Mouse (Mus musculus): ENCODE measurements at regions not wholly inside any gene's neighbourhood (a gene's known extent, or its start where the extent isn't known, plus 50 kb on each side); places are given as distances from the start of the nearest gene placed in this dataset.

- WGBS, result 61% methylated on average over 4 of the region's 4 CpGs
- no peak overlapping the region for H3K4me2 ChIP-seq (ENCODE audit: low read length)
- DNase-seq (ENCODE audit: low spot score), result peak; percentile 8
- no peaks in the 10 kb centered on the region for H3K27me3 ChIP-seq (replicated peaks; ENCODE audit: control insufficient read depth, insufficient read depth, low read length)
- H3K9me3 ChIP-seq (replicated peaks; ENCODE audit: control insufficient read depth, low read length), result no peaks in the 10 kb centered on the region
- no peak for ATAC-seq
- H3K9ac ChIP-seq (ENCODE audit: low read length), result no peak overlapping the region
- no peaks in the 10 kb centered on the region for H3K36me3 ChIP-seq (ENCODE audit: control insufficient read depth, insufficient read depth, low read length)
- no peak overlapping the region for H3K27ac ChIP-seq (ENCODE audit: low read depth, low read length)
- no peak overlapping the region for H3K4me3 ChIP-seq (ENCODE audit: low read depth, low read length)
- no peaks in the 10 kb centered on the region for H3K4me1 ChIP-seq (ENCODE audit: control insufficient read depth, insufficient read depth, low read length)
Observed at GRCm38 (mm10) chr10:45888835-45889234, 311.2 kb downstream of the Hace1 start.

GRCm38 (mm10) chr10:45889381-45889951 is 311.8 kb downstream of the Hace1 start:
- no peaks in the 10 kb centered on the region for H3K36me3 ChIP-seq (ENCODE audit: control insufficient read depth, insufficient read depth, low read length)
- no peaks in the 10 kb centered on the region for H3K9me3 ChIP-seq (replicated peaks; ENCODE audit: control insufficient read depth, low read length)
- ATAC-seq (peak; percentile 67; the same call in 1 of the 2 replicates), DNase-seq (ENCODE audit: low spot score) (peak; percentile 64)
- H3K27me3 ChIP-seq (replicated peaks; ENCODE audit: control insufficient read depth, insufficient read depth, low read length), result no peaks in the 10 kb centered on the region
- WGBS, result 25% methylated on average over 13 of the region's 13 CpGs
- no peak overlapping the region for H3K27ac ChIP-seq (ENCODE audit: low read depth, low read length)
- H3K4me1 ChIP-seq (ENCODE audit: control insufficient read depth, insufficient read depth, low read length), result no peaks in the 10 kb centered on the region
- no peak overlapping the region for H3K4me3 ChIP-seq (ENCODE audit: low read depth, low read length)
- H3K4me2 ChIP-seq (ENCODE audit: low read length), result peak overlapping the region; percentile 20
- H3K9ac ChIP-seq (ENCODE audit: low read length), result no peak overlapping the region

- H3K4me2 ChIP-seq (ENCODE audit: low read length), result no peak overlapping the region
- 86% methylated on average over 9 of the region's 9 CpGs for WGBS
- ATAC-seq (no peak), DNase-seq (ENCODE audit: low spot score) (no peak)
- H3K27ac ChIP-seq (ENCODE audit: low read depth, low read length), result no peak overlapping the region
- no peaks in the 10 kb centered on the region for H3K9me3 ChIP-seq (replicated peaks; ENCODE audit: control insufficient read depth, low read length)
- no peak overlapping the region for H3K9ac ChIP-seq (ENCODE audit: low read length)
- H3K36me3 ChIP-seq (ENCODE audit: control insufficient read depth, insufficient read depth, low read length), result no peaks in the 10 kb centered on the region
- no peak overlapping the region for H3K4me3 ChIP-seq (ENCODE audit: low read depth, low read length)
- H3K4me1 ChIP-seq (ENCODE audit: control insufficient read depth, insufficient read depth, low read length), result no peaks in the 10 kb centered on the region
- H3K27me3 ChIP-seq (replicated peaks; ENCODE audit: control insufficient read depth, insufficient read depth, low read length), result no peaks in the 10 kb centered on the region
Observed at GRCm38 (mm10) chr10:45890088-45890626, 312.5 kb downstream of the Hace1 start.

GRCm38 (mm10) chr10:45892464-45892863 is 314.8 kb downstream of the Hace1 start:
- no peak for ATAC-seq
- Histone ChIP-seq H3K36me3 (ENCODE audit: control insufficient read depth, insufficient read depth, low read length) (no peaks in the 10 kb centered on the region), H3K27me3 (replicated peaks; ENCODE audit: control insufficient read depth, insufficient read depth, low read length) (no peaks in the 10 kb centered on the region), H3K27ac (ENCODE audit: low read depth, low read length) (no peak overlapping the region), H3K9me3 (replicated peaks; ENCODE audit: control insufficient read depth, low read length) (no peaks in the 10 kb centered on the region), H3K9ac (ENCODE audit: low read length) (no peak overlapping the region), H3K4me2 (ENCODE audit: low read length) (no peak overlapping the region), H3K4me1 (ENCODE audit: control insufficient read depth, insufficient read depth, low read length) (no peaks in the 10 kb centered on the region), H3K4me3 (ENCODE audit: low read depth, low read length) (no peak overlapping the region)
- DNase-seq (ENCODE audit: low spot score), result no peak
- WGBS, result 54% methylated on average over 2 of the region's 2 CpGs

GRCm38 (mm10) chr10:45893894-45894831 is 316.5 kb downstream of the Hace1 start:
- no peaks in the 10 kb centered on the region for H3K4me1 ChIP-seq (ENCODE audit: control insufficient read depth, insufficient read depth, low read length)
- no peak for ATAC-seq
- WGBS, result 67% methylated on average over 2 of the region's 2 CpGs

GRCm38 (mm10) chr10:45916928-45917327 is 339.3 kb downstream of the Hace1 start:
- DNase-seq (ENCODE audit: low spot score) (peak; percentile 81), ATAC-seq (0 out of 2 replicates have a peak, but pooled peaks have one; percentile 34)
- H3K4me2 ChIP-seq (ENCODE audit: low read length), result no peak overlapping the region
- H3K9me3 ChIP-seq (replicated peaks; ENCODE audit: control insufficient read depth, low read length), result no peaks in the 10 kb centered on the region
- no peak overlapping the region for H3K27ac ChIP-seq (ENCODE audit: low read depth, low read length)
- no peaks in the 10 kb centered on the region for H3K4me1 ChIP-seq (ENCODE audit: control insufficient read depth, insufficient read depth, low read length)
- H3K36me3 ChIP-seq (ENCODE audit: control insufficient read depth, insufficient read depth, low read length), result no peaks in the 10 kb centered on the region
- 22% methylated on average over 3 of the region's 3 CpGs for WGBS
- H3K27me3 ChIP-seq (replicated peaks; ENCODE audit: control insufficient read depth, insufficient read depth, low read length), result no peaks in the 10 kb centered on the region
- no peak overlapping the region for H3K4me3 ChIP-seq (ENCODE audit: low read depth, low read length)
- H3K9ac ChIP-seq (ENCODE audit: low read length), result no peak overlapping the region

More at GRCm38 (mm10) chr10:45893894-45894831, 316.5 kb downstream of the Hace1 start:
- Histone ChIP-seq H3K4me2 (ENCODE audit: low read length) (no peak overlapping the region), H3K9me3 (replicated peaks; ENCODE audit: control insufficient read depth, low read length) (no peaks in the 10 kb centered on the region), H3K4me3 (ENCODE audit: low read depth, low read length) (no peak overlapping the region), H3K27ac (ENCODE audit: low read depth, low read length) (no peak overlapping the region), H3K9ac (ENCODE audit: low read length) (no peak overlapping the region), H3K36me3 (ENCODE audit: control insufficient read depth, insufficient read depth, low read length) (no peaks in the 10 kb centered on the region), H3K27me3 (replicated peaks; ENCODE audit: control insufficient read depth, insufficient read depth, low read length) (no peaks in the 10 kb centered on the region)
- DNase-seq (ENCODE audit: low spot score), result no peak

GRCm38 (mm10) chr10:45925746-45926145 is 348.1 kb downstream of the Hace1 start:
- Histone ChIP-seq H3K4me2 (ENCODE audit: low read length) (no peak overlapping the region), H3K27ac (ENCODE audit: low read depth, low read length) (no peak overlapping the region), H3K9ac (ENCODE audit: low read length) (no peak overlapping the region), H3K27me3 (replicated peaks; ENCODE audit: control insufficient read depth, insufficient read depth, low read length) (no peaks in the 10 kb centered on the region), H3K36me3 (ENCODE audit: control insufficient read depth, insufficient read depth, low read length) (no peaks in the 10 kb centered on the region), H3K4me3 (ENCODE audit: low read depth, low read length) (no peak overlapping the region), H3K4me1 (ENCODE audit: control insufficient read depth, insufficient read depth, low read length) (no peaks in the 10 kb centered on the region), H3K9me3 (replicated peaks; ENCODE audit: control insufficient read depth, low read length) (no peaks in the 10 kb centered on the region)
- 41% methylated on average over 1 of the region's 1 CpGs for WGBS
- DNase-seq (ENCODE audit: low spot score) (no peak), ATAC-seq (no peak)

- H3K27ac ChIP-seq (ENCODE audit: low read depth, low read length), result no peak overlapping the region
- DNase-seq (ENCODE audit: low spot score) (no peak), ATAC-seq (no peak)
- H3K4me3 ChIP-seq (ENCODE audit: low read depth, low read length), result no peak overlapping the region
- no peaks in the 10 kb centered on the region for H3K27me3 ChIP-seq (replicated peaks; ENCODE audit: control insufficient read depth, insufficient read depth, low read length)
- WGBS, result 96% methylated on average over 4 of the region's 4 CpGs
- H3K4me1 ChIP-seq (ENCODE audit: control insufficient read depth, insufficient read depth, low read length), result no peaks in the 10 kb centered on the region
- no peaks in the 10 kb centered on the region for H3K36me3 ChIP-seq (ENCODE audit: control insufficient read depth, insufficient read depth, low read length)
- no peak overlapping the region for H3K4me2 ChIP-seq (ENCODE audit: low read length)
- no peaks in the 10 kb centered on the region for H3K9me3 ChIP-seq (replicated peaks; ENCODE audit: control insufficient read depth, low read length)
- no peak overlapping the region for H3K9ac ChIP-seq (ENCODE audit: low read length)
Observed at GRCm38 (mm10) chr10:45933631-45934310, 356.1 kb downstream of the Hace1 start.
